Mouse (Mus musculus): Measurements from ENCODE around the gene Dus4l.

GRCm38 (mm10) chr12:31603586-31603985 is 51.0 kb downstream of the Dus4l start:
- TF ChIP-seq CTCF (conservative IDR thresholded peaks at IDR 0.05; ENCODE audit: low read length), result no peak
- TF ChIP-seq NANOG (IDR thresholded peaks at IDR 0.05; ENCODE audit: borderline replicate concordance, low read length), result no peak
- TF ChIP-seq POU5F1 (IDR thresholded peaks at IDR 0.05; ENCODE audit: borderline replicate concordance, low read length), result no peak
